Mouse (Mus musculus): ENCODE measurements around the gene Sord. TPM values are rescaled to one million over a fixed set of nuclear protein-coding genes. Genes with fewer than 3 reads are reported as not detected.

Gene Sord
- total and polyA plus RNA-seq, 2 experiments from 2014 or later, result 19.7 to 21.2 TPM

- Histone ChIP-seq H3K36me3 (ENCODE audit: insufficient read depth) (no peaks in the 10 kb centered on the region), H3K9me3 (ENCODE audit: low read length) (no peaks in the 10 kb centered on the region), H3K4me2 (ENCODE audit: low read depth) (no peak overlapping the region), H3K4me3 (ENCODE audit: low read depth, low read length) (no peak overlapping the region), H3K27ac (ENCODE audit: low read depth, low read length) (no peak overlapping the region), H3K9ac (no peak overlapping the region), H3K27me3 (ENCODE audit: insufficient read depth, low read length) (no peaks in the 10 kb centered on the region), H3K4me1 (ENCODE audit: insufficient read depth) (no peaks in the 10 kb centered on the region)
- TF ChIP-seq CTCF (IDR thresholded peaks at IDR 0.05; ENCODE audit: low read depth), result no peak
- DNase-seq (no peak), ATAC-seq (no peak)
Observed at GRCm38 (mm10) chr2:122223654-122224053, 10.9 kb upstream of the Sord start.

- ATAC-seq, result no peak
- Histone ChIP-seq H3K27me3 (ENCODE audit: insufficient read depth, low read length) (no peaks in the 10 kb centered on the region), H3K4me2 (ENCODE audit: low read depth) (no peak overlapping the region), H3K9ac (no peak overlapping the region), H3K4me1 (ENCODE audit: insufficient read depth) (no peaks in the 10 kb centered on the region), H3K27ac (ENCODE audit: low read depth, low read length) (no peak overlapping the region), H3K9me3 (ENCODE audit: low read length) (no peaks in the 10 kb centered on the region), H3K4me3 (ENCODE audit: low read depth, low read length) (no peak overlapping the region), H3K36me3 (ENCODE audit: insufficient read depth) (no peaks in the 10 kb centered on the region)
- no peak for DNase-seq
- TF ChIP-seq CTCF (IDR thresholded peaks at IDR 0.05; ENCODE audit: low read depth), result no peak
- WGBS, result 84% methylated on average over 6 of the region's 6 CpGs
Observed at GRCm38 (mm10) chr2:122230395-122230794, 4.2 kb upstream of the Sord start.

GRCm38 (mm10) chr2:122231616-122232015 is 2.9 kb upstream of the Sord start:
- TF ChIP-seq CTCF (IDR thresholded peaks at IDR 0.05; ENCODE audit: low read depth), result no peak
- Histone ChIP-seq H3K27ac (ENCODE audit: low read depth, low read length) (no peak overlapping the region), H3K9ac (no peak overlapping the region), H3K9me3 (ENCODE audit: low read length) (no peaks in the 10 kb centered on the region), H3K4me1 (ENCODE audit: insufficient read depth) (no peaks in the 10 kb centered on the region), H3K36me3 (ENCODE audit: insufficient read depth) (no peaks in the 10 kb centered on the region), H3K27me3 (ENCODE audit: insufficient read depth, low read length) (no peaks in the 10 kb centered on the region), H3K4me2 (ENCODE audit: low read depth) (no peak overlapping the region), H3K4me3 (ENCODE audit: low read depth, low read length) (no peak overlapping the region)
- DNase-seq (no peak), ATAC-seq (no peak)
- WGBS, result 79% methylated on average over 9 of the region's 9 CpGs

- H3K9ac ChIP-seq, result no peak overlapping the region
- no peak overlapping the region for H3K4me3 ChIP-seq (ENCODE audit: low read depth, low read length)
- 57% methylated on average over 5 of the region's 5 CpGs for whole genome bisulfite sequencing
- no peaks in the 10 kb centered on the region for H3K9me3 ChIP-seq (ENCODE audit: low read length)
- H3K4me2 ChIP-seq (ENCODE audit: low read depth), result peak overlapping the region; percentile 69; the same call in 1 of the 2 replicates
- DNase-seq (no peak), ATAC-seq (no peak)
- no peaks in the 10 kb centered on the region for H3K36me3 ChIP-seq (ENCODE audit: insufficient read depth)
- H3K27me3 ChIP-seq (ENCODE audit: insufficient read depth, low read length), result no peaks in the 10 kb centered on the region
- no peaks in the 10 kb centered on the region for H3K4me1 ChIP-seq (ENCODE audit: insufficient read depth)
- TF ChIP-seq CTCF (IDR thresholded peaks at IDR 0.05; ENCODE audit: low read depth), result no peak
- H3K27ac ChIP-seq (ENCODE audit: low read depth, low read length), result no peak overlapping the region
Observed at GRCm38 (mm10) chr2:122233341-122233740, 1.2 kb upstream of the Sord start.

- peak; percentile 63 for ATAC-seq
- Histone ChIP-seq H3K9ac (peak overlapping the region; percentile 59), H3K4me3 (ENCODE audit: low read depth, low read length) (peak overlapping the region; percentile 53), H3K4me2 (ENCODE audit: low read depth) (peak overlapping the region; percentile 69), H3K27ac (ENCODE audit: low read depth, low read length) (peak overlapping the region; percentile 70), H3K36me3 (ENCODE audit: insufficient read depth) (no peaks in the 10 kb centered on the region), H3K4me1 (ENCODE audit: insufficient read depth) (no peaks in the 10 kb centered on the region), H3K9me3 (ENCODE audit: low read length) (no peaks in the 10 kb centered on the region), H3K27me3 (ENCODE audit: insufficient read depth, low read length) (no peaks in the 10 kb centered on the region)
- WGBS, result 5% methylated on average over 26 of the region's 26 CpGs
- TF ChIP-seq CTCF (IDR thresholded peaks at IDR 0.05; ENCODE audit: low read depth), result no peak
- DNase-seq, result peak; percentile 71
Observed at GRCm38 (mm10) chr2:122233759-122234557, 591 bp upstream of the Sord start.

- ATAC-seq, result no peak
- Histone ChIP-seq H3K4me3 (ENCODE audit: low read depth, low read length) (peak overlapping the region; percentile 53; the same call in 1 of the 2 replicates), H3K4me1 (ENCODE audit: insufficient read depth) (no peaks in the 10 kb centered on the region), H3K4me2 (ENCODE audit: low read depth) (peak overlapping the region; percentile 69), H3K27ac (ENCODE audit: low read depth, low read length) (no peak overlapping the region), H3K9ac (no peak overlapping the region), H3K9me3 (ENCODE audit: low read length) (no peaks in the 10 kb centered on the region), H3K36me3 (ENCODE audit: insufficient read depth) (no peaks in the 10 kb centered on the region), H3K27me3 (ENCODE audit: insufficient read depth, low read length) (no peaks in the 10 kb centered on the region)
- no peak for TF ChIP-seq CTCF (IDR thresholded peaks at IDR 0.05; ENCODE audit: low read depth)
- DNase-seq, result no peak
- 78% methylated on average over 2 of the region's 2 CpGs for WGBS
Observed at GRCm38 (mm10) chr2:122235425-122235824, 876 bp downstream of the Sord start.

- ATAC-seq (no peak), DNase-seq (no peak)
- TF ChIP-seq CTCF (IDR thresholded peaks at IDR 0.05; ENCODE audit: low read depth), result no peak
- no peak overlapping the region for H3K9ac ChIP-seq
- no peaks in the 10 kb centered on the region for H3K9me3 ChIP-seq (ENCODE audit: low read length)
- no peaks in the 10 kb centered on the region for H3K36me3 ChIP-seq (ENCODE audit: insufficient read depth)
- H3K4me3 ChIP-seq (ENCODE audit: low read depth, low read length), result no peak overlapping the region
- H3K27ac ChIP-seq (ENCODE audit: low read depth, low read length), result no peak overlapping the region
- no peaks in the 10 kb centered on the region for H3K27me3 ChIP-seq (ENCODE audit: insufficient read depth, low read length)
- H3K4me2 ChIP-seq (ENCODE audit: low read depth), result no peak overlapping the region
- no peaks in the 10 kb centered on the region for H3K4me1 ChIP-seq (ENCODE audit: insufficient read depth)
Observed at GRCm38 (mm10) chr2:122236321-122236720, 1.8 kb downstream of the Sord start.

All from forebrain, postnatal 0 days (tissue).